Mouse (Mus musculus): Measurements from ENCODE around the gene Isoc2a.

DNA sequence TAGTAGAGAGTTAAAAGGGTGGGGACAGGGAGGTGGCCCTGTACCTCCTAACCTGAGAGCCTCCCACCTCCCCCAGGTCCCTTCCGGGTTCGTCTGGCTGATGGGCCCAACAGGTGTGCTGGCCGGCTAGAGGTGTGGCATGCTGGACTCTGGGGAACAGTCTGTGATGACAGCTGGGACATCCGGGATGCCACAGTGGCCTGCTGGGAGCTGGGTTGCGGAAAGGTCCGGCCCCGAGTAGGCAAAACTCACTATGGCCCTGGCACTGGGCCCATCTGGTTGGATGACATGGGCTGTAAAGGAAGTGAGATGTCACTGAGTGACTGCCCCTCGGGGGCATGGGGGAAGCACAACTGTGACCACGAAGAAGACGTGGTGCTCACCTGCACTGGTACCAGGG, 59.9 kb downstream of the Isoc2a start:
- TF ChIP-seq CTCF (IDR thresholded peaks at IDR 0.05) = no peak
- no peak for TF ChIP-seq EP300 (IDR thresholded peaks at IDR 0.05)

Measured in lung, postnatal 0 days (tissue).